Mouse (Mus musculus): Measurements from ENCODE around the gene Pim2.

Pim2 gene

DNA sequence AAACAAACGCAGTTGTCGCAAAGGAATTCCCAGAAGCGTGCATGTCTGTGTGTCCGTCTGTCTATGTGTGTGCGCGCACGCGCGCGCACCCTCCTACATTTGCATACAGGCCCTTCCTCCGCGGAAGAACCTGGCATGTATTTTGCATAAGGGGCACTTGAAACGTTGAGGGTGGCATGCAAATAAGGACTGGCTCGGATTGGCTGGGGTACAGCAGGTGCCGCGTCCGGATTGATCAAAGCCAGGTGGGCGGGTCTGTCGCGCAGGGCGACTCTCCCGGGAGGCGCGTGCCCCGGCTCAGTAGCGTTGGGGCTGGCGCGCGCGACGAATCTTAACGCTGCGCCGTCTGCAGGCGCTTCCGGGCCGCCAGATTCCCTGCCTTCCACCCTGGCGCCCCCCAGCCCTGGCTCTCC is at the start of gene Pim2:
Gene Pim2, plus strand, starts transcription at position 256 of the 413 bp plus-strand sequence.
- peak; percentile 90 for DNase-seq

DNA sequence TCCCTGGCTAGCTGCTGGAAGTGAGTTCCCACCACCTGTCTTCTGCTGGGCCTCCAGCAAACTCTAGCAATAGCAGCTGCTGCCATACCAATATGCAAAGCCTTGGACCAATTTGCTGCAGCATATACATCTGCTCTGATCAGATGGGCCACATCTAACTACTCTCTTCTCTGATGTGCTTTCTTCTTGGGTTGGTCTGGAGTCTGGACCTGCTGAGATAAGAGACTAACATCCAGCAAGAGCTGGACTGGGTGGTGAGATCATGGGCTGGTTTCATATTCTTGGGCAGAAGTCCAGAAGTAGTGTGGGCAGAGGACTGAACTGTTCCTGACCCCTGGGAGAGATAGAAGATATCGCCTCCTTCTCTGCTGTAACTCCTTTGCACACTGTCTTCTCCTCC is 40.9 kb upstream of the Pim2 start:
- DNase-seq = no peak

DNA sequence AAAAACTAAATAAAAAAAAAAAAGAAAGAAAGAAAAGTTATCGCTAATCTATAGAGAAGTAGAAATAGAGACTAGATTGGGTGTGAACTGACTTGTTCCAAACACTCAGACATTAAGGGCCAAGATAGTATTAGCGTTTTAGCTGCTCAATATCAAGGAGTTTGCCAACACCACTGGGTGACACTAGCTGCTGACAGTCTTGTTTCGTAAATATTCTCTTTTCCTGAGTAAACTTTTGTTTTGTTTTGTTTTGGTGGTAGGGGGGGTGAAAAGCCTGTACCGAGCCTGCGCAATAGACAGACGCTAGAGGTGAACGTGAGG is 37.3 kb upstream of the Pim2 start:
- no peak for DNase-seq

DNA sequence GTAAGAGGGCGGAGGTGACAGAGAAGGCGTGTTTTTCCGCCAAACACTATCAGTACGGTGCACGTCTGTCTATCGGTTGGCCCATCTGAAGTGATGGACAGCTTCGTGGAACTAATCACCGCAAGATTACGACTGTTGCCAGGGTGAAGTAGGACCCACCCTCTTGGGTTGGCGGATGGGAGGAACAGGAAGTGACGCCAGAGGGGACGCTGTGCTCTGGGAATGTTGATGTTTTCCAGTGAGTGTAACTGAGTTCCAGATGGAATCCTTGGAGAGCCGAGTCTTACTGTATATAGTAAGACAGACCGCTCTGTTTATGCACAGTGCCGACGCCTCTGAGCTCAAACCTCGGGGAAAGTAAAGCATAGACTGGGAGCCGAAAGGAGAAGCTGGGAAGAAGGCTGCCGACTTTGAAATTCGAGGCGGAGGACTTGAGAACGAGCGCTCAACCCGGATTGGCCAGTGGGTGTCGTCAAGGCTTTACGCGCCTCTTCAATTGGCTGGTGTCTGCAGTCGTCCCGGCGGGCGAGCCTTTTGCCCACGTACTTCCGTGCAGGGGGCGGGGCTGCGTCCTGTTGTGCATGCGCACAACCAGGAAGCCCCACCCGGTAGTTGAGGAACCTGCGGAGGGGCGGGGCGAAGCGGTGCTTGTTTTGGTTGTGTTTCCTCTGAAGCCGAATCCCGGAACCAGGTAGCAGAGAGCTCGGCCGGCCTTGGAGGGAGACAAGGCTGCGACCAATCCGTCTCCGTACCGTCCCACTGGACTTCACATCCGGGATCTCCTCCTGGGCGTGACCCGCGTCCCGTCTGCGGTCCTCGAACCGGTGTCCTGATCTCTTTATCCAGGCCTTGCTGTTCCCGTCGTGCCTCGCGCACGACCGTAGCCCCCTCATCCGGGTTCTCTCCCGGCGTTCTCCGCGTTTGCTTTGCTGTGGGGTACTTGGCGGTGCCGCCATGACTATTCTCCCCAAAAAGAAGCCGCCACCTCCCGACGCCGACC is 36.6 kb upstream of the Pim2 start, which contains the start of gene Otud5:
Gene Otud5, plus strand, starts transcription at position 202 of the 1,000 bp plus-strand sequence.
- DNase-seq = peak; percentile 96

DNA sequence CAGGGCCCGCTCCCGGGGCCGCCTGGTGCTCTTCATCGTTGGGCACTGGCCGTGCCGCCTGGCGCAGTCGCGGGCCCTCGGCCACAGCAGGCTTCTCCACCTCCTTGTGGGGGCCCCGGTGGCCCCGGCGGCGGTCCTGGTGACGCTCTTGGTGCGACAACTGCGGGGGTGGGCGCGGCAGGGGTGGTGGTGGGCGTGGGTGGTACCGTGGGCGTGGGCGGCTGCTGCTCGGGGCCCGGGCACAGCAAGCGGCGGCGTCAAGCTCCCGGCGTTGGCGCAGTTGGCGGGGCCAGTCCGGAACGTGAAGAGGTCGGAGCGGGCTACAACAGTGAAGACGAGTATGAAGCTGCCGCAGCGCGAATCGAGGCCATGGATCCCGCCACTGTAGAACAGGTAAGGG is 35.7 kb upstream of the Pim2 start:
- DNase-seq = no peak

DNA sequence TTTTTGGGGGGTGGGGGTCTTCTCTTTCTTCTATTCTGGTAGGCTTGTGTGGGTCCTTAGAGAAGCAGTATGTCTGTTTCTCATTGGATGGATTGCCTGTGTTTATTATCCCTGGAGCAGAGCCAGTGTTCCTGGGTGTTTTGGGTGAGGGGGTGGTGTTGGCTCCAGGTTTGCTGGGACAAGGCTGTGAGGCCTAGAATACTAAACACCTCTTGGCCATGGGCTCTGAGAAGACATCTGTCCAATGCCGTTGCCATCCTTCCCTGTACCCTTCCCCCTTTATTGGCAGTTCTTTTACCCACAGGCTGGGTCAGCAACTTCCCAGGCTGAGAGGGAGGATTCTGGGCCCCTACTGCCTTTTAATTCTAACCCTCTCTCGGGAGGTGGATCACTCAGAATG is 30.2 kb upstream of the Pim2 start:
- DNase-seq = no peak

DNA sequence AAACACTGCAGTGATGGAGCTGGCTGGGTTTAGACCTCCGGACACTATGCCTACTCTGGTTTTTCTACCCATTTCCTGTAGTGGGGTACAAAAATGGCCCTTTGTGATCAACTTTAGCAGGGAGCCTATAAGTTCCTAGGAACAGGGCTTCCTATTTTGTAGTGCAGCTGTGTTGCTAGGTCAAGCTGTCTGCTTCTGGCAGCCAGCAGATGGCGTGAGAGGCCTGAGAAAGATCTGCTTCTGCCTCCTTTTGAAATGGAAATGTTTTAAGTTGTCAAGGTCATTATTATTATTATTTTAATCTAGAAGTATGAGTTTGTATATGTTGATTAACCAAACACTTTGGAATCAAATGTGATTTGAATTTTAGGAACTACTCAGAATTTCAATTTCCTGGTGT is 23.5 kb upstream of the Pim2 start:
- DNase-seq = no peak

DNA sequence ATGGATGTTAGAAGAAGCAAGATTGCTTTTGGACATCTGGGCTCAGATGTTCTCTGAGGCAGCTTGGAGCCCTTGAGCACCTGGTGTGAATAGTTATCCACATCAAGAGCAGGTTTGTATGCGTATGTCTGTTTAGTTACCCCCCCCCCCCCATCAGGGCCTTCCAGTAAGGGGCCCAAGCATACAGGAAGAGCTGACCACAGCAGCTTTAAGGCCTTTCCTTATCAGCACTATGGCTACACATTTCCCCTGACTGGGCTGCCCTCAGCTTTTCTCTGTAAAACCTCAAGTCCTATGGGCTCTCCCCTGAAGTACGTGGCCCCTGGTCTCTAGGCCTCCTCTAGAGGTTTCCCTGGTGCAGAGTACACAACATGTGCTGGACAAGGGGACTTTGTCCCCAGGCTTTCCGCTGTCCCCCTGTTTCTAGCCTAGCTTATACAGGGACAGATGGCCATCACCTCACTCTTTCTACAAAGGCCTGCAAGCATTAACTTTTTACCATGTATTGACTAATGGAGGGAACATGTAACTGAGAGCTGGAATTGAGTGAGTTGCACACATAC is 18.8 kb upstream of the Pim2 start:
- no peak for DNase-seq

DNA sequence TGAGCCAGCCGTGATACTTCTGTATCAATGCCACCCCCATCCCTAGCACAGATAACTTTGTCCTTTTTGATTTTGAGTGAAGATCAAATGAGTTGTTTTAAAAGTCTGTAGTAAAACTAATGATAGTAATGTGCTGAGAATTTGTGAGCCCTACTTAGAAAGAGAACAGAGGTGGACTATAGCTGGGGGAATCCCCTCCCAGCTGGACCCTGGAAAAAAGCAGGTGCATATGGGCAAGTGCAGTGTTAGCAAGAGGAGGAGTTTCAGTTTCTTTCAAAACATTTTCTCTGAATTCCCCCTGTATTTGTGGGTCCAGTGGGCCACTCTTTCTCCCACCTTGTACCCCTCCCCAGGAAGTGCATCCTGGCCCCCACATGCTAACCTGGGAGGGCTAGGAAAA is 14.9 kb upstream of the Pim2 start:
- no peak for DNase-seq

DNA sequence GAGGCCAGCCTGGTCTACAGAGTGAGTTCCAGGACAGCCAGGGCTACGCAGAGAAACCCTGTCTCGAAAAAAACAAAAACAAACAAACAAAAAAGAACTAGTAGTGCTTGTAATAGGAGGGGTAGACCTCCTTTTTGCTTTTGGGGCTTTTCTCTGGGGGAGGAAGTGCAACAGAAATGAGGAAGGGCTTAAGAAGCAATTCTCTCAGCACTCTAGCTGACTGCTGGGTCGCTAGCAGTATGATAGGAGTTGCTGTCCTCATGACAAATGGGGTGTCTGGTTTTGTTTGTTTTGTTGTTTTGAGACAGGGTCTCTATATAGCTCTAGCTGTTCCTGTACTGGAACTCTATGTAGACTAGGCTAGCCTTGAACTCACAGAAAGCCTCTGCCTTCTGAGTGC is 13.5 kb upstream of the Pim2 start:
- DNase-seq = no peak

DNA sequence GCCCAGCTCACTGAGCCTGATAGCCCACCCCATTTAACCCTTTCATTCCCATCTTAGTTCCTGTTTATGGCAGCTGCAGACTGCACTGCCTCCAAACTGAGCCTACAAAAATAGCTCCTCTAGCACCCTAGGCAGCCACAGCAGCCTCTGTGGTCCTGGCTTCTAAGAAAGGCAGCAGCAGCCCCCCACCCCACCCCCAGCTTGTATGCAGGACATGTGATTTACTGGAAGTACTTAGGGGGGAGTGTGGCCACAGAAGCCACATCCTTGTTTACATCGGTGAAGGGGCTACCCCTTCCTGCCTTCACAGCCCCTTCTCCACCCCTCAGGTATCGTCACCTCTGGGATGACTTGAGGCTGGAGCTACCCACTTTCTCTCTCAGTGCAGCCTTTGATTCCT is 12.7 kb upstream of the Pim2 start:
- DNase-seq = no peak

DNA sequence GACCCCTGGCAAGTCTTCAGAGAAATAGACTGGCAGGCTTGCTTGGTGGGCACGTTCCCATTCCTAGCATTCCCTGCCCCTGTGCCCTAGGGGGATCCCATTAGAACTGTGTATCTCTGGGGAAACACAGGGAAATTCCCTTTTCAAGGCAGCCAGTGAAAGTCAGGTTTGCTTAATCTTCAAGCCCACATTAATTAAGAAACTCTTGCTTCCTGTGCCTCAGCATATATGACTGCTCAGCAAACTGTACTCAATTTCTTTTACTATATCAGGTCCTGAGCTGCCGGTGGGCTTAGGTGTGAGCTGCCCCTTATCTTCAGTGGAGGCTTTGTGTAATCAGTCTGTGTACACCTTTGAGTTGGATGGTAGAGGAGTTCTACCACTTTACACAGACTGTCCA is 12.3 kb upstream of the Pim2 start:
- DNase-seq = no peak

DNA sequence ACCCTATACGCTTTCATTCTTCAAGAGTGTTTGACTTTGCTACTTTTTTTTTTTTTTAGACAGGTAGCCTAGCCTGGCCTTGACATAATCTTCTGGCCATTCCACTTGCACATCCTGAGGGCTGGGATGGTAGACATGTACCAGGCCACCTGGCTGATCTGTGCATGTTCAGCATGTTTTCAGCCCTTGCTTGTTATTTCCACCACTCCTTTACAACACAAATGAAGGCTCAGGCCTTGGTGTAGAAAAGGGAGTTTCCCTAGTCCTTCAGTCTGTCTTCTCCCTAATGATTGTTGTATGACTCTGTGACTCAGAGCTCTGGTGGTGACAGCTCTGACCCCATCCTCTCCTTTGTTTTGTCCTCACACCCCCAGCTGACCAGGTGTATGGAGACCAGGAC is 10.9 kb upstream of the Pim2 start:
- DNase-seq = no peak

DNA sequence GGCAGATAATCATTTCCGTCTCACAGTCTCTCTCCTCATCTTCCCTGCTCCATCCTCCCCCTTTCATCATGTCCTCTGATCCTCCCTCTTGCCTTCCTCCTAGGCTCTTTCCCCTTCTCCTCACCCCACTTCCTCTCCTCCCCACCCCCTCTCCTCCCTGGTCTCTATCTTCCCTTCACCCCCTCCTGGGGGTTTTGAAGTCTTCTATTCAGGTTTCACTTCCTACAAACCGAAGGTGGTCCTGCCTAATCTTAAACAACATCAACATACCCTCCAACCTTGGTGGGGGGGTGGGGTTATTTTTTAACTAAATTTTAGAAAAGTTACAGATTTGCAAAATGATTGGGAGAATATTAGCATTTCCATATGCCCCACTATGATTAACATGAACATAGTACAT is 9.6 kb upstream of the Pim2 start:
- DNase-seq = no peak

DNA sequence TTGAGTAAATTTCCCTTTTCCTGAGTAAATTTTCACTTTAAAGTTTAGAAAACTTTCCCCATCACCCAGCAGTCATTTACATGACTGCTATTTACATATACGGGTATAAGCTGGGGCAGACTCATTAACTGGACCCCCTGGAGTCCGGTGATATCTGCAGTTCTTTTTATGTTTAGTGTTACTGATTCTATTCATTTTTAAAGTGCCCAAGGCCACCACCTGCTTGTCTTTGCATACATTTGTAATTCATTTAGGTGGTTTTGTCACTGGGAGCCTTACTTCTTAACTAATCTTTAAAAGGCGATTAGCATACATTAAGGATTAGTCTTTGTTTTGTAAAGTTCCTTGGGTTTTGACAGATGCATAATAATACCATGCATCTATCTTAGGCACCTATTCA is 8.2 kb upstream of the Pim2 start:
- no peak for DNase-seq

DNA sequence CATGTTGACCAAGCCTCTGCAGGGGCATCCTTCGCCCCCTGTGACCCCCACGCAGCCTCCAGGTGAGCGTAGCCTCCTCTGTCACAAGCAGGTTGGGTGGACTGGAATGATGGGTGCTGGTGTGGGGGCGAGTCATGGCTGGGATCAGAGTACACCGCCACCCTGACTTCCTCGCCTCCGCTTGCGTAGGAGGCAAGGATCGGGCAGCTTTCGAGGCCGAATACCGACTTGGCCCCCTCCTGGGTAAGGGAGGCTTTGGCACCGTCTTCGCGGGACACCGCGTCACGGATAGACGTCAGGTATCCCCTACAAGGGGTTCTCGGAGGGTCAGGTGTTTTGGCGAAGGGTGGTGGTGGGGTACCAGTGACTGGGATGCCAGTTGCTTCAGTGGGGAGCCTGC is 433 bp downstream of the Pim2 start:
- DNase-seq = no peak

DNA sequence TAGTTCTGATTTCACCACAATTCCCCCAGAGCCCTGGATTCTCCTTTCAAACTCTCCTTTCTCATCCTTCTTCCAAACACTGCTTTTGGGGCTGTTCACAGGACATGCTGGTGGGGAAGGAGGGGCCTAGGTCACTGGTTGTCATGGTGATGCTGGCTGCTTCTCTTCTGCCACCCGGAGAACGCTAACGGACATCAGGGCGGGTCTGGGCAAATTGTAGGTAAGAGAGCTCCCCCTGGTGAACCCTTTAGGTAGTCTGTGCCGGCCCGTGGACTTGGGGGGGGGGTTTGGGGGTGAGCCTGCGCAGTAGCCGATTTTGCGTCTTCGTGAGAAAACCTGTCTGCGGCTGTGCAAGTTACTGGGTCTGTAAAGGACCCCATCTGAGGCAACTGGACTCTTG is 1.8 kb downstream of the Pim2 start:
- DNase-seq = peak; percentile 71

DNA sequence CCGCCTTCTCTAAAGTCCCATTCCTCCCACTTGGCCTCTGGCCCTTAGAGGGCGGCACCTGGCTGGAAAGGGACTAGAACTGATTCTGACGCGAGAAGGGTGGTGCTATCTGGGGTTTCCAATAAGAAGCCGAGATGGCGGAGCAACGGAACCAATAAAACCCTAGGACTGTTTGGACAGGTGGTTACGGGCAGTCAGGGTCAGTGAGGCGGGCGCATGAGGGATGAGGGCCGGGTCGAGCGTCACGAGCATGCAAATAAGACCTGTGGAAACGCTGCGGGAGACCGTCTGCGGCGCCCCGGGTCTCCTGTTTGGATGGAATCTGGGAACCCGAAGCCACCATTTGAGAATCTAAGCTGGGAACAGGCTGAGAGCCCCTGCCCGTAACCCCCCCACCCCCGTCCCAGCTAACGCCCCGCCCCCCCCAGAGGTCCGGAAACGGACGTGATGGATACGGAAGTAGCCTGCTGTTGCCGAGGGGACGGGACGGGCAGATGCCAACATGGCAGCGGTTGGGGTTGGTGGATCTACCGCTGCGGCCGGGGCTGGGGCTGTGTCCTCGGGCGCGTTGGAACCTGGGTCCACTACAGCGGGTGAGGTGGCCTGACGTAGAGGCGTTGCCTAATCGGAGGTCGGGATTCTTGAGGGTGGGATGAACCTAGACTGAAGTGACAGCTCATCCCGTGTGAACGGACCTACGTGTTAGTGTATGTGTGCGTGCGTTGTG is 5.9 kb downstream of the Pim2 start, which contains the start of gene Slc35a2:
Gene Slc35a2, plus strand, starts transcription at position 188 of the 727 bp plus-strand sequence.
- DNase-seq = peak; percentile 96

DNA sequence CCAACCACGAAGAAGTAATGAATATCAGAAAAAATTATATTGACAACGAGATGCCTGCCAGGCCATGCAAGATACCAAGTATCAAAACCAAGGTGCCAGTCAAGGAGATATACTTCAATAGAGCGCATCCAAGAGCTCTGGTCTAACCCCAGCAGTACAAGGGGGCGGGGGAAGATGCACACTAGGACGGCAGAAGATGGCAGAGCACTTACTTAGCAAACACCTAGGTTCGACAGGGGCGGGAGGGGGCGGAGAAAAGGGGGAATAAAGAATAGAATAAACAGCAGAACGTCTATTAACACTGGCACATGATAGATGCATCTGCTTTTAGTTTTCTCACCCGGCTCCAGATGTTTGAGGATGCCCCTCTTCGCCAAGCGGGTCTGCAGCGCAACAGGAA is 20.1 kb downstream of the Pim2 start:
- no peak for DNase-seq

DNA sequence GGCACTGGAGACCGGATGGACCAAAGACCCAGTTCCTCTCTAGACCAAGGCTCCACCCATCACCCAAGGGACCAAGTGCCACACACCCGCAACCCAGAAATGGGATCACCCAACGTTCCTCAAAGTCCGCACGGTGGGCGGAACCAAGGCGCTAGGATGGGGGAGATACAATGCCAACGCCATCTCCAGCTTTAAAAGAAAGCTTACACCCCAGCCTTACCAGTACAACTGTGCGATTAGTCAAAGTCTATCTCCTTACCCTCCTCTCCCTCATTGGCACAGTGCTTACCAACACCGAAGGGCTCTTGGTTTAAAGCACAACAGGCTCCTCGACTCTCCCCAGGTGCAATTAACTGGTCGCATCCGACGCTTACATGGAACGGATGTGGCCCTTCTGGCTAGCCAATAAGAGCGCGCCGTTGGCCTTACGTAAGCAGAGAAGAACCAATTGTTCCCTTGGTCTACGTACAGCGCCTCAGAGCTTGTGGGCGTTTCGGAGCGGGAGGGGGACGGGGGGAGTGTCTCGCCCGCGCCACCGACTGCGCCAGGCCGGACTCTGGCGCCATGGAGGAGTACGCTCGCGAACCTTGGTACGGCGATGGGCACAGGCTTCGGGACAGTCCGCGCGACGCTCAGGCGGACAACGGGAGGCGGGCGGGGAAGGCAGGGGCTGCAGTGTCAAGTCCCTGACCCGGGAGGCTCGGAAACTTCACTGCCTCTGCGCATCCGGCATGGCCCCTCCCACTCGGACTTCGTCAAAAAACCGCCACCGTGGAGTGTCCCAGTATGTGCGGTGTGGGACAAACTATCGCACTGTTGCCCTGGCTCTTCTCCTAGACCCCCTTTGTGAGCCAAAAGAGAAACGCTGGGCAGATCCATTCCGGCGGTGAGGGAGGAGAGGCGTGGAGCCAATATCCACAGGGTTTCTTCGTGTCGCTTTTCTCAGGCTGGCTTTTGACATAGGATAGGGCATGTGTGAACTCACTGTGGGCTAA is 21.1 kb downstream of the Pim2 start, which contains the start of the genes Pqbp1 and Timm17b:
Gene Pqbp1, minus strand, starts transcription at position 390 of the 995 bp plus-strand sequence.
Gene Timm17b, plus strand, starts transcription at position 478 of the 995 bp plus-strand sequence.
- DNase-seq = peak; percentile 93

DNA sequence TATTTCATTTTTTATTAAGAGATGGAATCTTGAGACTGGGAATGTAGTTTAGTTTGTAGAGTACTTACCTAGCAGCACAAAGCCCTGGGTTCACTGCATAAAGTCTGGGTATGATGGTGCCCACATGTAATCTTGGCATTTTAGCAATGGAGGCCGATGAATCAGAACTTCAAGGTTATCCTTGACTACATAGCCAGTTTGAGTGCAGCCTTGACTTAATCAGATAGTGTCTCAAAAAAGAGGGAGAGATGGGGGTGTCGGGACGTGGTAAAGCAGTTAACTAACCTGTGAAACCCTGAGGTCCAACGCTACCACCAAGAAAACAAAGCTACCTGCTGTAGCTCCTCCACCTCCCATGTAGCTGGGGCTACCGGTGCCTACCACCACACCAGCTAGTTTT is 26.4 kb downstream of the Pim2 start:
- DNase-seq = no peak

DNA sequence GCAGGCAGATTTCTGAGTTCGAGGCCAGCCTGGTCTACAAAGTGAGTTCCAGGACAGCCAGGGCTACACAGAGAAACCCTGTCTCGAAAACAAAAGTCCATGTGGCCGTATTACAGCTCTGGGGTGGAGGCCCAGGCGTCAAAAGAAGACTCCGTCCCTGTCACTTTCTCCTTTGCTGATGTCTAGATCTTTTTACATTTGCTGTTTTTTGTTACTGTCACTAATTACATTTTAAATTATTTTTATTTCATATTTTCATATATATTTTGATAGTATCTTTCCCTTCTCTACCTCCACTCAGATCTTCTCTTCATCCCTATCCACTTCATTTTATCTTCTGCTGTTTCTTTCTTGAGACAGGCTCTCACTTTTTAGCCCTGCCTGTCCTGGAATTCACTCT is 29.7 kb downstream of the Pim2 start, which contains the start of gene Gm10491:
Gene Gm10491, minus strand, starts transcription at position 101 of the 400 bp plus-strand sequence.
- DNase-seq = no peak
